Mouse (Mus musculus): ENCODE results near the gene Mageb4. TPM values are rescaled to one million over a fixed set of nuclear protein-coding genes. Genes with fewer than 3 reads are reported as not detected.
"Not testable (repeated sequence)": the region's sequence is repeated elsewhere in the genome, so short reads cannot be mapped to it uniquely, and the experiment has no call there.

The Mageb4 gene
- total RNA-seq (2018; cell fraction: chromatin; rRNA removed) = not detected
- total RNA-seq (2018; cell fraction: cytosol; rRNA removed) = not detected
- total RNA-seq (2018; cell fraction: nucleus; rRNA removed) = not detected
- polyA plus RNA-seq (2018) = not detected in 3 replicates

- H3K27ac ChIP-seq; H3K79me2 ChIP-seq (ENCODE audit: inconsistent target); H3K36me3 ChIP-seq (ENCODE audit: inconsistent target); H3K4me3 ChIP-seq (ENCODE audit: inconsistent target): not testable (repeated sequence)
- WGBS (ENCODE audit: missing documents) = no CpG with 5 or more reads among the region's 13 CpGs
These were observed at the start of gene Mageb4 for GRCm38 (mm10) chrX:86304993-86305392. Gene Mageb4, minus strand, starts transcription at chrX:86305093.

- H3K79me2 ChIP-seq (ENCODE audit: inconsistent target); H3K4me3 ChIP-seq (ENCODE audit: inconsistent target); H3K36me3 ChIP-seq (ENCODE audit: inconsistent target); H3K27ac ChIP-seq: not testable (repeated sequence)
- WGBS (ENCODE audit: missing documents) = 43% methylated on average over 1 of the region's 2 CpGs
These were observed 20.3 kb downstream of the Mageb4 start for GRCm38 (mm10) chrX:86284597-86284996.

GRCm38 (mm10) chrX:86245950-86246349 is 58.9 kb downstream of the Mageb4 start:
- no CpG with 5 or more reads among the region's 1 CpGs for WGBS (ENCODE audit: missing documents)
- H3K79me2 ChIP-seq (ENCODE audit: inconsistent target); H3K4me3 ChIP-seq (ENCODE audit: inconsistent target); H3K36me3 ChIP-seq (ENCODE audit: inconsistent target); H3K27ac ChIP-seq: not testable (repeated sequence)

GRCm38 (mm10) chrX:86237246-86237645 is 67.6 kb downstream of the Mageb4 start:
- Histone ChIP-seq H3K4me3 (ENCODE audit: inconsistent target) (no peak overlapping the region), H3K79me2 (ENCODE audit: inconsistent target) (no peaks in the 10 kb centered on the region), H3K27ac (no peak overlapping the region), H3K36me3 (ENCODE audit: inconsistent target) (no peaks in the 10 kb centered on the region)
- WGBS (ENCODE audit: missing documents) = no CpG with 5 or more reads among the region's 1 CpGs

Other genes starting within 250 kb of the Mageb4 start
- gene Nr0b1, start 113.3 kb downstream of the Mageb4 start, polyA plus RNA-seq (2018) = not detected in 3 replicates